Mouse (Mus musculus) brown adipose tissue, adult 24 weeks (tissue): ENCODE results near the gene Cd99l2. TPM values are rescaled to one million over a fixed set of nuclear protein-coding genes. Genes with fewer than 3 reads are reported as not detected.

ENCODE experiments used
- H3K27ac ChIP-seq: fragments of 200-500 bp; replicated peaks from 2 replicates; pipeline ENCODE4 v1.5.1; 2012; ENCODE audit warnings: low read depth, mild to moderate bottlenecking, low read length
- H3K4me1 ChIP-seq: fragments of 200-500 bp; 2 replicates; pipeline ENCODE4 v1.6.1; 2012; ENCODE audit warnings: low read length, mixed read lengths; ENCODE audit not compliant: control insufficient read depth, insufficient read depth, insufficient read length
- H3K4me3 ChIP-seq: fragments of 200-500 bp; 2 replicates; pipeline ENCODE4 v1.5.1; 2012; ENCODE audit warnings: low read depth, mild to moderate bottlenecking, low read length, moderate library complexity; ENCODE audit not compliant: insufficient read depth
- polyA plus RNA-seq: library from polyadenylated mRNA; stranded (reverse); fragments of >200 nt; gene quantifications from 2 replicates; pipeline ENCODE4 v1.2.4, GENCODE M21; 2012; ENCODE audit not compliant: missing spikeins, insufficient read depth, insufficient read length

Cd99l2 gene
- polyA plus RNA-seq, 1 experiment = 51.5 TPM

DNA sequence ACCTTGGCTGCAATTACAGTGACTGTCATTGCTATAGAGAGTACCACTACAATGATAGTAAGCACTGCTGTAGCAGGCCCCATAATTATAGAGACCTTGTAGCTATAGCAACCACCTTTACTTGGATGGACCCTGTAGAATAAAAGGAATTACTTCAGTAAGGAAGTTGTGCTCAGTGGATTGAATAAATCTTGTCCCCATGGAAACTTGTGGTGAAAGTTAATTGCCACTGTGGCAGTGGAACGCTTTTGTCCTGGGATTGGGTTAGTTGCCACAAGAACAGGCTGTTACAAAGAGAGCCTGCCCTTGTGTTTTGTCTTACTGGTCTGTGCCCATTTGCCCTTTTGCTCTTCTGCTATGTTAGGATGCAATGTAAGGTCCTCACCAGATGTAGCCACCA, 58.2 kb downstream of the Cd99l2 start:
- no peak overlapping the region for H3K27ac ChIP-seq
- no peaks in the 10 kb centered on the region for H3K4me1 ChIP-seq
- H3K4me3 ChIP-seq = no peak overlapping the region

DNA sequence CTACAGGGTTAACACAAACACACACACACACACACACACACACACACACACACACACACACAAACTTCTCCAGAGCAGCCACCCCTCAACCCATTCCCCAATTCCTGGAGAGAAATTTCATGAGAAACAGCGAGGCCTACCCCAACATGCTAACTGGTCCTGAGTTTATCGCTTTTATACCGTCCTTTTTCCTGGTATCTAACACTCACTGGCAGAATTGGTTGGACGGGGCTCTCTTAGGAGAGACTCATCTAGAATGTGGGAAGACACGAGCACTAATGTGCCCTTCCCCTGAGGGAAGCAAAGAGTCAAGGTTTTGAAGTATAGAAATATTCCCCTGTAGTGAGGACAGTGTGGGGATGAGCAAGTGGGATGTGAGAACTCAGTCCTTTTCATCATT, 61.7 kb downstream of the Cd99l2 start:
- no peaks in the 10 kb centered on the region for H3K4me1 ChIP-seq
- no peak overlapping the region for H3K27ac ChIP-seq
- H3K4me3 ChIP-seq = no peak overlapping the region

- no peaks in the 10 kb centered on the region for H3K4me1 ChIP-seq
- H3K27ac ChIP-seq = no peak overlapping the region
- H3K4me3 ChIP-seq = no peak overlapping the region
These were observed 65.2 kb downstream of the Cd99l2 start for GRCm38 (mm10) chrX:71427491-71427890.

- Histone ChIP-seq H3K27ac (no peak overlapping the region), H3K4me3 (no peak overlapping the region), H3K4me1 (no peaks in the 10 kb centered on the region)
These were observed 66.7 kb downstream of the Cd99l2 start for GRCm38 (mm10) chrX:71425746-71426519.

GRCm38 (mm10) chrX:71424852-71425251, 67.8 kb downstream of the Cd99l2 start:
- no peak overlapping the region for H3K4me3 ChIP-seq
- H3K27ac ChIP-seq = no peak overlapping the region
- H3K4me1 ChIP-seq = no peaks in the 10 kb centered on the region

GRCm38 (mm10) chrX:71413616-71414015, 79.0 kb downstream of the Cd99l2 start:
- no peaks in the 10 kb centered on the region for H3K4me1 ChIP-seq
- H3K4me3 ChIP-seq = no peak overlapping the region
- no peak overlapping the region for H3K27ac ChIP-seq

DNA sequence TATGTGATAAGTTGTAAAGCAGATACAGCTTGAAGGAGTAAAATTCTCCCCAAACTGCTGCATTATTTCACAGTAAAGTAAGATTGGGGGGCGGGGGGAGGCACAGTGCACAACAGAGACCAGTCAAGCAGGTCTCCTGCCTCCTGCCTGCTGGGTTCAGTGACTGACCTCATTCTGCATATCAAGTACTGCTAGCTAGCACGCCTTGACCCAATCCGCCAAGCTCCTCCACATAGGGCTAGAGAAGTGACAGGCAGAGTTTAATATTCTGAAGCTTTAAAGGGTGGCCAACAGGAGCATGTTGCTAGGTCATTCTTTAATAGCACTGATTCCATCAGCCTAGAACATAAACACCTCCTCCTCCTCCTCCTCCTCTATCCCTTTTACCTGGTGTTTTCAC, 79.9 kb downstream of the Cd99l2 start:
- Histone ChIP-seq H3K27ac (no peak overlapping the region), H3K4me3 (no peak overlapping the region), H3K4me1 (no peaks in the 10 kb centered on the region)

- H3K4me3 ChIP-seq = no peak overlapping the region
- no peaks in the 10 kb centered on the region for H3K4me1 ChIP-seq
- no peak overlapping the region for H3K27ac ChIP-seq
These were observed 84.3 kb downstream of the Cd99l2 start for GRCm38 (mm10) chrX:71408386-71408785.

- no peaks in the 10 kb centered on the region for H3K4me1 ChIP-seq
- H3K27ac ChIP-seq = no peak overlapping the region
- no peak overlapping the region for H3K4me3 ChIP-seq
These were observed 86.4 kb downstream of the Cd99l2 start for GRCm38 (mm10) chrX:71406290-71406689.

DNA sequence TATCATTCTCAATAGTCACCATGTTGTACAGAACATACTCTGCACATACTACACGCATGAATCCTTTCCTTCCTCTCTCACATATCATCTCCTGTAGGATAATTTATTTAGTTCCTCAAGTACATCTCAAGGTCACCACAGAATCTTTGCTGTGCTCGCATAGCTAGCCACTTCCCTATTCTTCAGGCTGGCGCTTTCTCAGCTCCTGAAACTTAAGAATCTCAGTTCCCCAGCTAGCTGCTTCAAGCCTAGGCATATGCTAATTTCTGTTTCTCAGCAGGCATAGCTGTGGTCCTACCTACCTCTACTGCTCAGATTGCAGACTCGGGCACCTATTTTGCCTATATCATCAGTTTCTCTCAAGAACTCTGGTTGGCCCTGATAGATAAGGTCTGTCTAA, 96.3 kb downstream of the Cd99l2 start:
- Histone ChIP-seq H3K27ac (no peak overlapping the region), H3K4me3 (no peak overlapping the region), H3K4me1 (no peaks in the 10 kb centered on the region)

DNA sequence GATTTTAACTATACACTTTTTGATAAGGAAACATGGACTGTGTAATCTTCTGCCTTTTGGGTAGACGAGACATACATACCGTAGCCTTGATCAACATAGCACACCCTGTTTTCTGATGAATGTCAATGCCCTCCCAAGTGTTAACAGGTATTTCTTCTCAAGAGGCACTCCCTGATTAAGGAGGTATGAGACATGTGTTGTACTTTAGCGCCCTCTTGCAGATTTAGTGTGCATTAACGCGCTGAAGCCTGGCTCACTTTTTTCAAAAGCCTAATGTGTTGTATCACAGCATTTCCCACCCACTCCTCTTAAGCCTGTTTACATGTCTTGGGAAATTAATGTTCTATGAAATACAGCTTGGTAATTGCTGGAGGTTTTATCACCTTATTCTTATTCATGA, 111.1 kb downstream of the Cd99l2 start:
- Histone ChIP-seq H3K4me1 (no peaks in the 10 kb centered on the region), H3K27ac (no peak overlapping the region), H3K4me3 (no peak overlapping the region)

GRCm38 (mm10) chrX:71378435-71378834, 114.2 kb downstream of the Cd99l2 start:
- Histone ChIP-seq H3K4me1 (no peaks in the 10 kb centered on the region), H3K27ac (no peak overlapping the region), H3K4me3 (no peak overlapping the region)

DNA sequence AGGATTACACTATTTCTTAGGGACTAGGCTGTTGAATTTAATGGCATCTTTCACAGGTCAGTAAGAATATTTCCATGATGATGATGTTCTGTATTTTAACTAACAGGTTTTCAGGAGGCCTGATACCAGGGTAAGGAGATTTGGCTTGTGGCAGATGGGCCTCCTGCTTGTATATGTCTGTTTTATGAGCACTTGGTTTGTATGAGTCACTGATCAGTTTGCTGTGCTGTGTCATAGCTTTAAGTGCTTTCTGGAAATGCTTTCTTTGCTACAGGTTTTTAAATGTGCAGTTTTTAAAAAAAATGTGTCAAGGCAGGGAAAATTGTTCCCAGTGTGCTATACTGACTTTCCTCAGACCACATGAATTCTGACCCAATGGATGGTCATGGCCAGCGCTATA, 115.9 kb downstream of the Cd99l2 start:
- Histone ChIP-seq H3K4me1 (no peaks in the 10 kb centered on the region), H3K4me3 (no peak overlapping the region), H3K27ac (no peak overlapping the region)

Other genes starting within 250 kb of the Cd99l2 start
- 22.5 and 30.2 TPM in 2 replicates for gene Mtmr1, start 128.1 kb downstream of the Cd99l2 start, polyA plus RNA-seq
- 41.4 and 70.2 TPM in 2 replicates for gene Hmgb3, start 63.1 kb upstream of the Cd99l2 start, polyA plus RNA-seq
- gene Gpr50, start 170.8 kb upstream of the Cd99l2 start, polyA plus RNA-seq = not detected in 2 replicates